Mouse (Mus musculus): ENCODE results near the gene Acat3.
"Not testable (repeated sequence)": the region's sequence is repeated elsewhere in the genome, so short reads cannot be mapped to it uniquely, and the experiment has no call there.

- TF ChIP-seq CTCF, POLR2A (IDR thresholded peaks at IDR 0.05; ENCODE audit: insufficient read depth, low read depth, low read length): not testable (repeated sequence)
Measured at GRCm38 (mm10) chr17:12959377-12959776, 19.0 kb upstream of the Acat3 start.
